Mouse (Mus musculus) adrenal gland, postnatal 10 days (tissue): ENCODE measurements around the gene Stxbp1. TPM values are rescaled to one million over a fixed set of nuclear protein-coding genes. Genes with fewer than 3 reads are reported as not detected.

ENCODE experiments used
- DNase-seq: peaks from one replicate; pipeline ENCODE4 v3.0.0; 2021; ENCODE audit warnings: mixed read lengths
- long read RNA-seq, 2 experiments: library from polyadenylated mRNA; stranded (forward); transcript quantifications; one replicate each; pipeline ENCODE4 v2.0.0; 2021
- total RNA-seq, 2 experiments: library from RNA; stranded (reverse); gene quantifications; 2 replicates each; pipeline ENCODE4 v1.2.3; 2021

Stxbp1 gene
- total RNA-seq, result 10 to 100 TPM; 23.7 to 35.7 TPM
- long read RNA-seq, experiment 1, partial matches to known transcripts, result 2 of 12 reads
- long read RNA-seq, experiment 1, other reads (novel, unspliced or antisense), result 8 of 12 reads
- long read RNA-seq, experiment 2, transcript Stxbp1-201 (19 exons, 3,892 nt), result major isoform, 17 of 25 reads
- long read RNA-seq, experiment 2, partial matches to known transcripts, result 3 of 25 reads
- long read RNA-seq, experiment 2, other reads (novel, unspliced or antisense), result 5 of 25 reads

GRCm38 (mm10) chr2:32846805-32847467 lies at the start of gene Stxbp1:
TSS of gene Stxbp1 (minus strand) at chr2:32847245.
- DNase-seq, result peak; percentile 96

GRCm38 (mm10) chr2:32896507-32897147 lies 49.6 kb upstream of the Stxbp1 start:
- DNase-seq, result no peak

GRCm38 (mm10) chr2:32895606-32896106 lies 48.6 kb upstream of the Stxbp1 start:
- no peak for DNase-seq

- DNase-seq, result no peak
Observed at GRCm38 (mm10) chr2:32894097-32894496, 47.1 kb upstream of the Stxbp1 start.

- no peak for DNase-seq
Observed at GRCm38 (mm10) chr2:32892490-32892889, 45.4 kb upstream of the Stxbp1 start.

GRCm38 (mm10) chr2:32891278-32891677 lies 44.2 kb upstream of the Stxbp1 start:
- DNase-seq, result no peak

- DNase-seq, result no peak
Observed at GRCm38 (mm10) chr2:32890280-32890679, 43.2 kb upstream of the Stxbp1 start.

GRCm38 (mm10) chr2:32888551-32888950 lies 41.5 kb upstream of the Stxbp1 start:
- no peak for DNase-seq

GRCm38 (mm10) chr2:32888029-32888428 lies 41.0 kb upstream of the Stxbp1 start:
- DNase-seq, result no peak

- no peak for DNase-seq
Observed at GRCm38 (mm10) chr2:32884745-32885144, 37.7 kb upstream of the Stxbp1 start.

DNA sequence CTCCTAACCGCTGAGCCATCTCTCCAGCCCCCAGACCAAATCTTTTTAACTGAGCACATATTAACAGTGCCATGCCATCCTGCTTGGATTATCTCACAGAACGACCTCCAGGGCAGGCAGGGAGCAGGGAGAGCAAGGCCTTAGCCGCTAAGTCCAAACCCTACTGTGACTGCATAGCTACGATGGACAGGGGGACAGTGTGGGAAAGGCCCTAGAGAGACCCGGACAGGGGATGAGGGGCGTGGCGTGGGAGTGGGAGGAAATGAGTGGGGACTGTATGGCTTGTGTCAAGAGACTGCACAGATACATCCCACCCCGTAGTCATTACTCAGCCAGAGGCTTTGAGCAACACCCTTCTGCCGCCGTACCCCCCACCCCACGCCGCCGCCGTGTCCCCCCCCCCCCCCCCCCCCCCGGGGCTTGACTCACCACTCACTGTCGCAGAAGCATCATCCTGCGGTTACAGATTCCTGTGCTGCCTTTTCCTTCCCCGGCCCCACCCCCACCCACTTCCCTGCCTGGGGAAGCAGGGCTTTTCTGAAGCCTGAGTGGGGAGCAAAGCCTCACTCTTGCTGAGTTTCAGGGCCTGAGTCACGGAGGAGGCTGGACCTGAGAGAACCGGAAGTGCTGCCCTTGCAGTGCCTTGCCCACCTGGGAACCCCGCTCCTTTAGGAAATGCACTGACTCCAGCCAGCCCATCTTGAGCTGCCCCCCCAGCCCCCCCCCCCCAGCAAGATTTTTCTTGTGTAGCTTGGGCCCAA lies 35.4 kb upstream of the Stxbp1 start:
- DNase-seq, result peak; percentile 52

GRCm38 (mm10) chr2:32881723-32882122 lies 34.7 kb upstream of the Stxbp1 start:
- peak; percentile 83 for DNase-seq

- DNase-seq, result no peak
Observed at GRCm38 (mm10) chr2:32881054-32881453, 34.0 kb upstream of the Stxbp1 start.

GRCm38 (mm10) chr2:32879593-32879992 lies 32.5 kb upstream of the Stxbp1 start:
- no peak for DNase-seq

GRCm38 (mm10) chr2:32878396-32878795 lies 31.4 kb upstream of the Stxbp1 start:
- DNase-seq, result no peak

DNA sequence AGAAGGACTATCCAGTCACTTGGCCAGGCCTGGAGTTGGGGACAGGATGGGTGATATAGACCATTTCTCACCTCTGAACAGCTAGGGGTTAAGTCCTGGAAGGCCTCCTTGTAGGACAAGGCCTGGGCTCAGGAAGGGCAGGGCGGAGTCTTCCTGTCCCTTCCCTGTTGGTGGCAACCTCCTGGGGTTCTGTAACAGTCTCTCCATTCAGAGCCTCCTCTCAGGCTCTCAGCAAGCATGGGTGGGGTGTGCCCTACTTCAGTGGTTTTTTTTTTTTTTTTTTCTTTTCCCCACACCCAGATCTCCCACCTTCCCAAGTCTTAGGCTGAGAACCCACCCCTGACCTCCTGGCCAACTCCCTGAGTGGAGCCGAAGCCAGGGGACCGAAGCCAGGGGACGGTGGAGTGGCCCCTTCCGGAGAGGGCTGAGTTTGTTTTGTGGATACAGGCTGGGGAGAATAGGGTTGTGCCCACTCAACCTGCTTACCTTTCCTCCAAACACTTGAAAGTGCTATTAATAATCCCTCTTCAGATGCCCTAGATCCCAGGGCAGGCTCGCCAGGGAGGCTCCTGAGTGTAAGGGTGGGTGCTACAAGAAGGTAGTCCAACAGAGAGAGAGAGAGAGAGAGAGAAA lies 30.8 kb upstream of the Stxbp1 start:
- no peak for DNase-seq

DNA sequence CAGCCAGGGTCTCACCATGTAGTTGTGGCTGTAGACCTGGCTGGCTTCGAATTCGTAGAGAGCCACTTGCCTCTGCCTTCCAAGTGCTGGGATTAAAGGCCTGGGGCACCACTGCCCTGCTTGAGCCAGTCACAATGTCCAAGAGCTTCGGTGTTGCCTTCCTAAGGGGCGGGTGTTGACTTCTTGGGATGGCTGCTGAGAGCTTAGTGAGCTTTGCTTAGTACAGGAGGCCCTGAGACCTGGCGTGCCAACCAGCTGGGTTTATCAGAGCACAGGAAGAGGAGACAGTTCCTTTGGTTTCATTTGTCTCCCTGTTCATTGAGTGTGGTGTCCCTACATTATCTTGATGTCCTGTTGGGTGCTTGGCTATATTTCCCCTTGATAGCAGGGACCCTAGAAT lies 30.3 kb upstream of the Stxbp1 start:
- DNase-seq, result no peak

DNA sequence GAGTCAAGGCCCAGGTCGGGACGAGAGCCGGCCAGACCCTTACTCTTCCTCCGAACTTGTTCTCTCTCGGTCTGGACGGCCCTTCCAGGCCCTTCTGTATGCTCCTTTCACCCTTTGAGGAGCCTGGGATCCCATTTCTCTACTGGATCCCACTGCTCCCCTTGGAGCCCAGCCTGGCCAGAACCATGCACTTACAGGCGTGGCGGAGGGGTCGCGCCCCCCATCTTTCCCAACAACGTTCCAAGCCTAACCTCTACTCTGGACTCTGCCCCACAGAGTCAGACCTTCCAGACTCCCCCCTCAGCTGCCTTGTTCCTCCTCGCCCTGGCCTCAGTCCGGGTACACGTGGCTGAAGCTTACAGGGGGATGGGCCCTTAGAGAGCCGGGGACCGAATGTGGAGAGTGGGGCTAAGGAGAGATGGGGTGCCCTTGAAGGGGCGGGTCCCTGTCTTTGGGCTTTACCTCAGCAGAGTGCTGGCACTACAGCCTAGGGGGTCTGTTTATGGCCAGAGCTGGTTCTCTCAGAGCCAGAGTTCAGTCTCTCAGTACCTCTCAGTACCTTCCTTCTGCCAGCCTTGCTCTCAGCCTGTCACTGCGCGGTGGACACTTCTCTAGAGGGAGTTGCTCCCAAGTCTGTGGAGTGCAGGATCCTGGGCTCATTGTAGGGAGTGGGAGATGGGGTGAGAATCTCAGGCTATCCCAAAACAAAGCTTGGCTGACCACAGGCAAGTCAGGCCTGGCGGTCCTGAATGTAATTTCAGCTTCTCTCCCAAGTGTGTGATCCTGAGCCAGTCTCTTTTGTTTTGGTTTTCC lies 29.7 kb upstream of the Stxbp1 start:
- DNase-seq, result no peak

DNA sequence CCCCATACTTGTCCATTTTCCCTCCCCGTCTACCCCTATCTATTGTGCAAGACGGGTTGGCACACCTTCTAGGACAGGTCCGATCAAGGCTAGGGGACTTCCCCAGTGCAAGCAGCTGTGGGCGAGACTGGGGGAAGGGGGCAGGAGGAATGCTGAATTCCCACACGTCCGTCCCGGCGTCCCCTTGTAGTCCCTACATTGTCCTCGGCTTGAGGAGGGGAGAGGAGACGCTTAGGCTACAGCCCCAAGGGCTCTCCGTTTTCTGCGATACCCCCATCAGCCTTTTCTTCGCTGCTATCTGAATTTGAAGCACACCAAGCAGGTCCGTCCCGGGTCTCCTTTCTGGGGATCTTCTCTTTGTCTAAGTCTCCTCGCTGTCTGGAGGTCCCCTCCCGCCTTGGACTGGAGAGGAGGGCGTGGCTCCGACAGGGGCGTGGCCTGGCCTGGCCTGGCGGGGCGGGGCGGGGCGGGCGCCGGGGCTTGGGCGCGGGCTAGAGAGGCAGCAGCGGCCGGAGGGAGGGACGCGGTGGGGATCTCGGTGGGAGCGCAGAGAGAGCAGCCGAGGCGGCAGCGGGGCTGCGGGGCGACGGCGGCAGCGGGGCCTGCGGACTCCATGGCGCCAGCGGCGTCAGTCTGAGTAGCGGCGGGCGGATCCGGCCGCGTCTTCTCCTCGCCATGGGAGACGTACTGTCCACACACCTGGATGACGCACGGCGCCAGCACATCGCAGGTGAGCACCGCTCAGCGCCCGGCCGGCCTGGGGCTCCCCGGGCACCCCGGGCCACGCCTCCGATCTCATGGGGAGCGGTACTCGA lies 28.8 kb upstream of the Stxbp1 start, which contains the start of gene Fam129b:
Fam129b (plus strand) TSS at position 440 of the 815 bp plus-strand sequence.
- peak; percentile 94 for DNase-seq
